Mouse (Mus musculus) liver, adult 2 months (tissue): ENCODE measurements around the gene Plekhd1. TPM values are rescaled to one million over a fixed set of nuclear protein-coding genes. Genes with fewer than 3 reads are reported as not detected.

ENCODE experiments used
- DNase-seq: peaks from one replicate; pipeline ENCODE4 v3.0.0-alpha.2; 2011; ENCODE audit warnings: low read depth, low spot score; ENCODE audit errors: extremely low read depth
- H3K27ac ChIP-seq: fragments of 200-500 bp; replicated peaks from 2 replicates; pipeline ENCODE4 v1.5.1; 2012; ENCODE audit warnings: low read depth, mild to moderate bottlenecking, control low read depth, inconsistent platforms, low read length; ENCODE audit not compliant: insufficient read depth
- H3K27me3 ChIP-seq: fragments of 200-500 bp; 2 replicates; pipeline ENCODE4 v1.6.1; 2012; ENCODE audit warnings: mild to moderate bottlenecking, moderate library complexity, low read length, inconsistent platforms; ENCODE audit not compliant: control insufficient read depth, insufficient read depth
- H3K36me3 ChIP-seq: fragments of 200-500 bp; 2 replicates; pipeline ENCODE4 v1.6.1; 2012; ENCODE audit warnings: low read length, inconsistent platforms; ENCODE audit not compliant: control insufficient read depth, insufficient read depth
- H3K4me1 ChIP-seq: fragments of 200-500 bp; 2 replicates; pipeline ENCODE4 v1.6.1; 2011; ENCODE audit warnings: low read length; ENCODE audit not compliant: control insufficient read depth, insufficient read depth
- H3K4me3 ChIP-seq: fragments of 200-500 bp; 2 replicates; pipeline ENCODE4 v1.5.1; 2011; ENCODE audit warnings: low read depth, mild to moderate bottlenecking, control low read depth, low read length, moderate library complexity; ENCODE audit not compliant: insufficient read depth
- H3K79me2 ChIP-seq: fragments of 200-500 bp; 2 replicates; pipeline ENCODE4 v1.6.1; 2012; ENCODE audit warnings: inconsistent platforms, mild to moderate bottlenecking, low read length, moderate library complexity; ENCODE audit not compliant: control insufficient read depth, insufficient read depth
- H3K9ac ChIP-seq: fragments of 200-500 bp; 2 replicates; pipeline ENCODE4 v1.6.1; 2012; ENCODE audit warnings: low read depth, mild to moderate bottlenecking, control low read depth, inconsistent platforms, low read length
- CTCF ChIP-seq: fragments of 200-500 bp; IDR thresholded peaks from 2 replicates; pipeline ENCODE4 v1.5.1; 2011; ENCODE audit warnings: low read depth, low read length, control low read depth
- POLR2A ChIP-seq: fragments of 200-500 bp; IDR thresholded peaks from 2 replicates; pipeline ENCODE4 v1.6.1; 2011; ENCODE audit warnings: low read length, control low read depth; ENCODE audit not compliant: insufficient read depth; ENCODE audit errors: extremely low read depth
- WGBS: fragments of 180-500 bp; shearing (Covaris S2); methylation state at CpG from one replicate; pipeline ENCODE4 v1.1.7; 2018; 5-methylcytosine and 5-hydroxymethylcytosine counted together
- polyA plus RNA-seq: library from polyadenylated mRNA; depleted of rRNA; stranded (reverse); fragments of >200 nt; gene quantifications from 2 replicates; pipeline ENCODE4 v1.2.3, GENCODE M21; 2012
- total RNA-seq: library from RNA; depleted of rRNA; stranded (reverse); fragments of >200 nt; gene quantifications from 2 replicates; pipeline ENCODE4 v1.2.3, GENCODE M21; 2014

Plekhd1 gene
- total and polyA plus RNA-seq, 2 experiments: not detected

DNA sequence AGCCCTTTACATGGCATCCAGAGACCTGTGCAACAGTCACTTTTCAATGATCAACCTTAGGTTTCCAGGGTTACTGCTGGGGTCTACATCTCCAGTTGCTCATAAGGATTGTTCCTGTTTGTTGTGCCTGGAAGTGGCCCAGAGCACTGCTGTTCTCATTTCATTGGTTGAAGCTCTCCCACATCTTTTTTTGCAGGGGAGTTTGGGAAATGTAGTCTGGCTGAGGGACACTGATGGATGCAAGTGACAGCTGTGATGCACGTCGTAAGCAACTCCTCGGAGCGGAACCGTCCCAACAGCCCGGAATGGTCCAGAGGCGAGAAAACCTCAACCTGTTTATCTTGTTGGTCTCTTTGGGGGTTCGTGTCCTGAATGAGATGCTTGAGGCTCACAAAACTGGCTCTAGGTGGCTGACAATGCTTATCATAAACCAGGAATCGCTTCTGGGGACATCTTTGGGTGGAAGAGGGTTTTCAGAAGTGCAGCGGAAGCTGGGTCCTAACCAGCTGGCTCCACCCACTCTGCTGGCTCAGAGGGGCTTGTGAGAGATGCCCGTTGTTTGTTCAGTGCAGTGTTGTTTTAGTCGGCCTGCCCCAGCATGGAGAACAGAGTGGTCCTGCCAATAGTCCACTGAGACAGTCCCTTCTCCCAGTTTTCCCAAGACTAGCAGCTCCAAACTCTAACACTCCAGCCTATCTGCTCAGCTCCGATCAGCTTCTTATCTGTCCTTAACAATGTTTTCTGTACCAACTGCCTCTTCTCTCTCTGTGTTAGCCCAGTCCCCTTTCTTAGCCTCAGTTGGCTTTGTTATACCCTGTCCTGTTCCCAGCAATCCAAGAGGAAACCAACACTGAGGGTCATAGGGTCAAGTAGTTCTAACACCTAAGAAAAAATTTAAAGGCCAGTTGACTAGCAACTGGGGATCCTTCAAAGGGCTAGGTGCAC lies 42.4 kb downstream of the Plekhd1 start:
- H3K79me2 ChIP-seq: no peaks in the 10 kb centered on the region
- H3K4me3 ChIP-seq: no peak overlapping the region
- no peak for DNase-seq
- no peak for TF ChIP-seq CTCF
- no peak for TF ChIP-seq POLR2A
- 58% methylated on average over 13 of the region's 13 CpGs for WGBS
- H3K27ac ChIP-seq: no peak overlapping the region
- H3K9ac ChIP-seq: no peak overlapping the region
- no peaks in the 10 kb centered on the region for H3K4me1 ChIP-seq
- H3K36me3 ChIP-seq: no peaks in the 10 kb centered on the region
- no peaks in the 10 kb centered on the region for H3K27me3 ChIP-seq

DNA sequence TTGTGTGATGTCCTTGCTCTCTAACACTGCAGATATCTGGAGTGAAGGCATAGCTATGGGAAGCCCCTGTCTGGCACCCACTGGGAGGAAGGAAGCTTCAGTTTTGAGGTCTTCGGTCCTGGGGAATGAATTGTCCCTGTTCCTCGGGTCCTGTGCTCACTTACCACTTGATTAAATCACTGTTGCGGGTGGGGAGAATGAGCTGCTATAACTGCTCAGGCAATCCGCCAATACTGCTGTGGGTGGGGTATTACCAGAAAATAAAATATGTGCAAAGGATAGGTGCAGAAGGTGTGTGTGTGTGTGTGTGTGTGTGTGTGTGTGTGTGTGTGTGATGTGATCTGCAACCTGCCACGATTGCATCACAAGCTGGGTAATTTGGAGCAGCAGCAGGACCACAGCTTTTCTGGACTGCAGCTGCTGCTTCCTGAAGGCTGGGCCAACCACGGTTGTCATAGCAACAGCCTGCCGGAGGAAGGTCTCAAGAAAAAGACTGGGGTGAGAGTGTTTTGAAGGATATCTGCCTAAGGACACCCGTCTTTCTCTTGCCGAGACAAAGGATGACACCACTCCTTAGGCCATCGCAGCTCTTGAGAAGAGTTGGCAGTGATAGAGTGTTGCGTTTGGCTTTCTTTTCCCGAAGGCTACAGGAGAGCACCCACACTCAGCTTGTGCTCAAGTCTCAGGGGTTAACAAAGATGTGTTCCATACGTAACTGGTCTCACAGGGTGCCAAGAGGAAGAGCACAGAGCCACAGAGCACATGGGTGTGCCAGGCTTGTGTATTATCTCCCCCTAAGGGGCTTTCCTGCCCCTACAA lies 44.3 kb downstream of the Plekhd1 start:
- Histone ChIP-seq H3K27ac (no peak overlapping the region), H3K36me3 (no peaks in the 10 kb centered on the region), H3K4me3 (no peak overlapping the region), H3K27me3 (no peaks in the 10 kb centered on the region), H3K4me1 (no peaks in the 10 kb centered on the region), H3K9ac (no peak overlapping the region), H3K79me2 (no peaks in the 10 kb centered on the region)
- 51% methylated on average over 13 of the region's 13 CpGs for WGBS
- DNase-seq: no peak
- TF ChIP-seq CTCF (no peak), POLR2A (no peak)

DNA sequence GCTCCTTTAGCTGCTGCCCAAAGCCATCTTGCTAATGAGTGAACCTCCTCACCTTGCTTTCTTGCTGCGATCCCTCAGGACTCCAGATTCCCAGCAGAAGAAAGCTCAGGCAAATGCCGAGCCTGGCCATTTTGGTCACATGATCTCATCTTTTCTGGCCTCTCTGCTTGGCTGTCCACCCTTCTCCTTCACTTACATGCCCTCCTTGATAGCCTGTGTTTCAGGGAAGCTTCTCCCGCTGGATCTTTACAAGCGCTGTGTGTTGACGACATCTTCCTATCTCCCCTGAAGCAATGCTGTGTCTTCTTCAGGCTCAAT lies 44.9 kb downstream of the Plekhd1 start:
- WGBS: 72% methylated on average over 5 of the region's 5 CpGs
- no peak for DNase-seq
- no peaks in the 10 kb centered on the region for H3K4me1 ChIP-seq
- no peak overlapping the region for H3K4me3 ChIP-seq
- H3K27me3 ChIP-seq: no peaks in the 10 kb centered on the region
- no peak overlapping the region for H3K27ac ChIP-seq
- no peaks in the 10 kb centered on the region for H3K79me2 ChIP-seq
- no peak for TF ChIP-seq CTCF
- TF ChIP-seq POLR2A: no peak
- H3K9ac ChIP-seq: no peak overlapping the region
- H3K36me3 ChIP-seq: no peaks in the 10 kb centered on the region

DNA sequence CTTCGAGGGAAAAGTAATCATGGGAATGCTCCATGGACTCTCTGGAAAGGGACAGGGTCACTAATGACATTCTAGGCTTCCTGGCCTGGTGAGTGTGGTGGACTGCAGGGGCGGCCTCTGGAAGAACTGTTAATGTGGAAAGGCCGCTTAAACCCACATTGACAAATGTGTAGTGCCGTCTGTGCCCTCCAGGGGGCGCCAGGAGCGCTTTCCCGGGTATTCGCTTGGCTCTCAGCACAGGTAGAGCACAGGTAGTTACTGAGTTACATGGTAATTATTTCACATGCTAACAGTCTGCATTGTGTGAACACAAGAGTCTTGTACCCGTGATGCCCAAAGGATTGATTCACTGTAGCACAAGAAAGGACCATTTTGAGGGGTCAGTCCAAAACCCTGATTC lies 47.1 kb downstream of the Plekhd1 start:
- no peaks in the 10 kb centered on the region for H3K36me3 ChIP-seq
- no peak overlapping the region for H3K27ac ChIP-seq
- no peaks in the 10 kb centered on the region; the same call in 1 of the 2 replicates for H3K27me3 ChIP-seq
- H3K79me2 ChIP-seq: no peaks in the 10 kb centered on the region
- no peaks in the 10 kb centered on the region for H3K4me1 ChIP-seq
- H3K9ac ChIP-seq: no peak overlapping the region
- WGBS: 23% methylated on average over 9 of the region's 9 CpGs
- TF ChIP-seq POLR2A (no peak), CTCF (peak; percentile 82)
- H3K4me3 ChIP-seq: no peak overlapping the region
- no peak for DNase-seq

DNA sequence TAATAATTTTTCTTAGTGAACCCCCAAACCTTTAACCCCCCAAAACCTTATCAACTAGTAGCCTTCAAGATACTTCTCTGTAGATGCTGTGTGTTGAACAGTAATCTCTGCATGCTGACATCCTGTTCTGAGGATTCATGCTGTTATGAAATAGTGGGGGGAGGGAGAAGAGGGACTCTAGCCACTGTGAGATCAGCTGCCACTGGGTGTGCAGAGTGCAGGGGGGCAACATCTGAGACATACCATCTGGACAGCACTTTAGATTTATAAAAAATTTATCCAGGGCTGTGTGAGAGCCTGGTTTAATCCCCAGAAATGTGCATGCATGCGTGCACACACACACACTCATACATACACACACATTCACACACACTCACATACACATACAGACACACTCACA lies 52.2 kb downstream of the Plekhd1 start:
- 90% methylated on average over 1 of the region's 1 CpGs for WGBS
- H3K9ac ChIP-seq: no peak overlapping the region
- no peak overlapping the region for H3K4me3 ChIP-seq
- no peaks in the 10 kb centered on the region for H3K4me1 ChIP-seq
- DNase-seq: no peak
- no peaks in the 10 kb centered on the region for H3K79me2 ChIP-seq
- H3K27me3 ChIP-seq: peaks cover 3% of the 10 kb centered on the region; the same call in 1 of the 2 replicates
- TF ChIP-seq CTCF (no peak), POLR2A (no peak)
- no peaks in the 10 kb centered on the region for H3K36me3 ChIP-seq
- no peak overlapping the region for H3K27ac ChIP-seq
